Mouse (Mus musculus) ES-E14 (cell line): ENCODE results near the gene Crb1. TPM values are rescaled to one million over a fixed set of nuclear protein-coding genes. Genes with fewer than 3 reads are reported as not detected.

Experiments
- DNase-seq: peaks from one replicate; pipeline ENCODE4 v3.0.0-alpha.2; 2013; ENCODE audit warnings: low read depth, low spot score
- H3K27ac ChIP-seq: 2 replicates; pipeline ENCODE4 v1.5.1; 2012; ENCODE audit warnings: low read depth, mild to moderate bottlenecking, low read length, moderate library complexity, mixed read lengths; ENCODE audit not compliant: poor library complexity, insufficient read depth, severe bottlenecking
- H3K36me3 ChIP-seq: 2 replicates; pipeline ENCODE4 v1.6.1; 2012; ENCODE audit warnings: mild to moderate bottlenecking, low read length, moderate library complexity, mixed read lengths; ENCODE audit not compliant: control insufficient read depth, poor library complexity, insufficient read depth, severe bottlenecking
- H3K4me1 ChIP-seq, 2 experiments: fragments of 150-350 bp in 1 of 2; sonication (generic) in 1 of 2; 2 replicates each; pipeline ENCODE4 v1.6.1; 2012; ENCODE audit warnings: low read length in 2 of 2, mild to moderate bottlenecking in 1 of 2, mixed read lengths in 1 of 2; ENCODE audit not compliant: control insufficient read depth in 2 of 2, insufficient read depth in 2 of 2, poor library complexity in 1 of 2
- H3K4me3 ChIP-seq, 2 experiments: fragments of 150-350 bp in 1 of 2; sonication (generic) in 1 of 2; 2 replicates each; pipeline ENCODE4 v1.5.1; 2012; ENCODE audit warnings: low read length in 2 of 2, low read depth in 1 of 2, mild to moderate bottlenecking in 1 of 2, mixed read lengths in 1 of 2; ENCODE audit not compliant: insufficient read depth in 1 of 2, poor library complexity in 1 of 2, severe bottlenecking in 1 of 2
- H3K9ac ChIP-seq: 2 replicates; pipeline ENCODE4 v1.6.1; 2012; ENCODE audit warnings: low read depth, mild to moderate bottlenecking, low read length, mixed read lengths; ENCODE audit not compliant: poor library complexity, insufficient read depth, severe bottlenecking
- H3K9me3 ChIP-seq: fragments of 150-350 bp; sonication (generic); 2 replicates; pipeline ENCODE4 v1.6.1; 2012; ENCODE audit warnings: low read depth, mild to moderate bottlenecking, low read length; ENCODE audit not compliant: control insufficient read depth, insufficient read depth
- CHD2 ChIP-seq: IDR thresholded peaks from 2 replicates; pipeline ENCODE4 v1.6.1; 2014; ENCODE audit warnings: mild to moderate bottlenecking, low read depth, low read length, inconsistent platforms
- HCFC1 ChIP-seq: IDR thresholded peaks from 2 replicates; pipeline ENCODE4 v1.6.1; 2012; ENCODE audit warnings: low read length, inconsistent platforms, borderline replicate concordance; ENCODE audit not compliant: insufficient read depth
- MAFK ChIP-seq: IDR thresholded peaks from 2 replicates; pipeline ENCODE4 v1.6.1; 2014; ENCODE audit warnings: mild to moderate bottlenecking, low read depth, low read length, inconsistent platforms; ENCODE audit not compliant: insufficient read depth
- ZC3H11A ChIP-seq: IDR thresholded peaks from 2 replicates; pipeline ENCODE4 v1.6.1; 2012; ENCODE audit warnings: low read depth, mild to moderate bottlenecking, inconsistent platforms, low read length, borderline replicate concordance
- ZNF384 ChIP-seq: IDR thresholded peaks from 2 replicates; pipeline ENCODE4 v1.6.1; 2012; ENCODE audit warnings: low read depth, low read length, inconsistent platforms
- in situ Hi-C, 2 experiments: fragments of 600-800 bp; cut with MboI; formaldehyde crosslinking; loops; one replicate each; pipeline ENCODE4 v1.15.1; 2025; ENCODE audit warnings: low sequenced_read_pairs in 2 of 2, inconsistent platforms in 1 of 2; ENCODE audit not compliant: unreplicated experiment in 2 of 2
- total RNA-seq: library from RNA; depleted of rRNA; stranded (reverse); fragments of 300-350 nt; gene quantifications from 2 replicates; pipeline ENCODE4 v1.2.3, GENCODE M21; 2012

Crb1 gene
- total RNA-seq, 1 experiment: 0.18 TPM

- no peak for DNase-seq
- Histone ChIP-seq H3K27ac (no peak overlapping the region), H3K4me1 (no peaks in the 10 kb centered on the region), H3K36me3 (no peaks in the 10 kb centered on the region), H3K4me3 (no peak overlapping the region), H3K9ac (no peak overlapping the region), H3K9me3 (no peaks in the 10 kb centered on the region)
- in situ Hi-C loops: no loop called here
- no peak for TF ChIP-seq ZNF384
- no peak for TF ChIP-seq MAFK
- TF ChIP-seq HCFC1: no peak
- no peak for TF ChIP-seq CHD2
- TF ChIP-seq ZC3H11A: no peak
These were observed 161.6 kb downstream of the Crb1 start for GRCm38 (mm10) chr1:139215311-139215710.

GRCm38 (mm10) chr1:139210505-139210904 lies 166.4 kb downstream of the Crb1 start:
- H3K27ac ChIP-seq: no peak overlapping the region
- no peaks in the 10 kb centered on the region for H3K9me3 ChIP-seq
- in situ Hi-C loops: no loop called here
- no peak overlapping the region for H3K9ac ChIP-seq
- DNase-seq: no peak
- H3K36me3 ChIP-seq: no peaks in the 10 kb centered on the region
- H3K4me1 ChIP-seq: no peaks in the 10 kb centered on the region
- no peak overlapping the region for H3K4me3 ChIP-seq
- TF ChIP-seq HCFC1 (no peak), CHD2 (no peak), ZC3H11A (no peak), ZNF384 (no peak), MAFK (no peak)

DNA sequence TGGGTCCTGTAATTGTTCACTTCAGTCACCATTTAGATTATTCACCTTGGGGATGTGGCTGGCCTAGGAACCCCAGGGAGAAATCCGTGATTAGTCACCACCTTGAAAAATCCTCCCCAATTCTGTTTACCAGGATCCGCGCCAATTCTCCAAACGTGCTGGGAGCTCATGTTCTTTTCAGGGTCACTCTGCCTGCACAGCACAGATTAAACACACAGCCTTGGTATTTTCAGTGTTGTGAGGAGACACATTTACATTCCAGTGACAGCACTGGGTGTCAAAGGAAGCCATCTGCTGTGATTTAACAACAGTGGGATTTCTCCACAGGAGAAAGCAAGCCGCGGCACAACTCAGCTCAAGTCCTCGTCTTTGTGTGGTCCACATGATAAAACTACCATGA lies 167.1 kb downstream of the Crb1 start:
- Histone ChIP-seq H3K9ac (no peak overlapping the region), H3K4me1 (no peaks in the 10 kb centered on the region), H3K27ac (no peak overlapping the region), H3K4me3 (no peak overlapping the region), H3K9me3 (no peaks in the 10 kb centered on the region), H3K36me3 (no peaks in the 10 kb centered on the region)
- in situ Hi-C loops: no loop called here
- no peak for TF ChIP-seq ZNF384
- TF ChIP-seq CHD2: no peak
- no peak for TF ChIP-seq HCFC1
- TF ChIP-seq ZC3H11A: no peak
- no peak for TF ChIP-seq MAFK
- no peak for DNase-seq

DNA sequence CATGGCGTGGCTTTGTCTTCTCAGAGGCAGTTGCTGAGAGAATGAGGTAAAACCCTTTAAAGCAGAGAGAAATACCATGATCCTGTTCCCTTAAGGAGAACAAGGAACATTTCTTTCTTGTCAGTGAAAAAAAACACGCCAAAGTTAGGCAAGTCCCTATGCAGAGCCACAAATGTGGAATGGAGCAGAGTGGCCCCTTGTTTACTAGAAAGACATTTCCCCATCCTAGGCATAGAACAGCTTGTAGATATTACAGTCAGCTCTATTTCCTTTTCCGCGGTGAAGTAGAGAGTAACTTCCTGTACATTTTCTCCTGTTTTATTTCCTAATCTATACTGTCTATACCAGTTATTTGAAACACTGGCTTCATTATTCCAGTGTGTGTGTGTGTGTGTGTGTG lies 170.6 kb downstream of the Crb1 start:
- H3K36me3 ChIP-seq: no peaks in the 10 kb centered on the region
- DNase-seq: no peak
- H3K9me3 ChIP-seq: no peaks in the 10 kb centered on the region
- H3K4me1 ChIP-seq: no peaks in the 10 kb centered on the region
- H3K4me3 ChIP-seq: no peak overlapping the region
- H3K9ac ChIP-seq: no peak overlapping the region
- TF ChIP-seq ZNF384: no peak
- no peak for TF ChIP-seq MAFK
- no peak for TF ChIP-seq HCFC1
- TF ChIP-seq CHD2: no peak
- TF ChIP-seq ZC3H11A: no peak
- in situ Hi-C loops: no loop called here
- no peak overlapping the region for H3K27ac ChIP-seq

DNA sequence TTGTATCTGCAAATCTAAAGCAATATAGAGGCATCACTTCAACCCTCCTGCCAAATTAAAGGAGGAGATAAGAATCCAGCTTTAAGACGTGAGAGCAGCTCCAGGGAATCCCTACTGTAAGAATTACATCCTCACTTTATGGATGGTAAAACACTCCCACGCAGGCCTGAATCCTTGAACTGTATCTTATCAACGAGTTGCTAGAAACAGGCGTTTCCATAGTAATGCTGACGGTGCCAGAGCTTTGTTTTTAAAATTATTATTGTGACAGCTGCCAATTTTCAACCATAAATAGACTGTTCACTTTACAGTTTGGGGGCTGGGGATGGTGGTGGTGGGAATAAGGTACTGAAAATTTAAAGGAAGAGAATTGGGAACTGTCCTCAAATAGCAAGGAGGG lies 173.9 kb downstream of the Crb1 start:
- Histone ChIP-seq H3K36me3 (no peaks in the 10 kb centered on the region), H3K4me3 (no peak overlapping the region), H3K9me3 (no peaks in the 10 kb centered on the region), H3K4me1 (no peaks in the 10 kb centered on the region), H3K9ac (no peak overlapping the region), H3K27ac (no peak overlapping the region)
- TF ChIP-seq ZNF384 (no peak), HCFC1 (no peak), CHD2 (no peak), ZC3H11A (no peak), MAFK (no peak)
- no peak for DNase-seq
- in situ Hi-C loops: no loop called here
